Mouse (Mus musculus): ENCODE measurements at regions not wholly inside any gene's neighbourhood (a gene's known extent, or its start where the extent isn't known, plus 50 kb on each side); places are given as distances from the start of the nearest gene placed in this dataset.

DNA sequence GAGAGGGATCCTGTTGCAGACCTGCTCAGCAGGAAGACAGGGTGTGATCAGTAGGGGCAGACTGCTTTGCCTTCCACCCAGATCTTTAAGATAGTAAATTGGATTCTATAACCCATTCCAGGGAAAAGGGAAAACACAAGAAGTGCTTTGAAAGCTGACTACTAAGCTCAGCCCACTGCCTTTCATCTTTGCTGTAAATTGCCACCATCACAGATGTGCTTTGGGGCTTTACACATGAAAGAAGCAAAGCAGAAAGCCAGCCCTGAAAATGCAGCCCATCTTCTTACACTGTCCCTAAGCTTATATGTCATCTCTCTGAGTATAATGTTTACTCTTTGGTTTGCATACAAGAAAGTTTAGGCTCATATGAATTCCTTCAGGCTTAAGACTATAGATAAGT lies 283.6 kb downstream of the Tm4sf1 start:
- no peak for TF ChIP-seq EP300 (IDR thresholded peaks at IDR 0.05; ENCODE audit: insufficient read depth, low read depth, low read length)
- no peak for TF ChIP-seq POLR2A (IDR thresholded peaks at IDR 0.05; ENCODE audit: insufficient read depth, low read depth, low read length)
- TF ChIP-seq CTCF (IDR thresholded peaks at IDR 0.05) = no peak
